Mouse (Mus musculus) frontal cortex, adult 2 months (tissue): ENCODE measurements around the gene Aldh8a1. TPM values are rescaled to one million over a fixed set of nuclear protein-coding genes. Genes with fewer than 3 reads are reported as not detected.

Experiments used
- DNase-seq, 2 experiments: peaks; one replicate each; pipeline ENCODE4 v3.0.0; 2022; ENCODE audit warnings: low spot score in 1 of 2; ENCODE audit errors: extremely low spot score in 1 of 2
- polyA plus RNA-seq: library from polyadenylated mRNA; depleted of rRNA; stranded (reverse); fragments of >200 nt; gene quantifications from 2 replicates; pipeline ENCODE4 v1.2.3, GENCODE M21; 2012

Gene Aldh8a1
- polyA plus RNA-seq, 1 experiment = 0.22 TPM

GRCm38 (mm10) chr10:21366471-21366870 lies 10.6 kb upstream of the Aldh8a1 start:
- no peak for DNase-seq

- no peak for DNase-seq
Measured at GRCm38 (mm10) chr10:21367481-21367880, 9.6 kb upstream of the Aldh8a1 start.

GRCm38 (mm10) chr10:21369586-21369985 lies 7.5 kb upstream of the Aldh8a1 start:
- DNase-seq = no peak

GRCm38 (mm10) chr10:21372271-21372670 lies 4.8 kb upstream of the Aldh8a1 start:
- DNase-seq = no peak

GRCm38 (mm10) chr10:21378196-21378944 lies 1.3 kb downstream of the Aldh8a1 start:
- peak in 1 of 2 experiments; percentile 60 for DNase-seq

- peak; percentile 37 to 91 for DNase-seq
Measured at GRCm38 (mm10) chr10:21382914-21383313, 5.8 kb downstream of the Aldh8a1 start.

- no peak for DNase-seq
Measured at GRCm38 (mm10) chr10:21385111-21385663, 8.1 kb downstream of the Aldh8a1 start.

GRCm38 (mm10) chr10:21389075-21389474 lies 12.0 kb downstream of the Aldh8a1 start:
- DNase-seq = no peak

GRCm38 (mm10) chr10:21390440-21390839 lies 13.3 kb downstream of the Aldh8a1 start:
- DNase-seq = no peak

GRCm38 (mm10) chr10:21391286-21391685 lies 14.2 kb downstream of the Aldh8a1 start:
- DNase-seq = no peak

GRCm38 (mm10) chr10:21393390-21393789 lies 16.3 kb downstream of the Aldh8a1 start:
- DNase-seq = no peak

- DNase-seq = no peak
Measured at GRCm38 (mm10) chr10:21395426-21396139, 18.5 kb downstream of the Aldh8a1 start.

- DNase-seq = peak in 1 of 2 experiments; percentile 37
Measured at GRCm38 (mm10) chr10:21398873-21399425, 21.9 kb downstream of the Aldh8a1 start.

GRCm38 (mm10) chr10:21399622-21400021 lies 22.5 kb downstream of the Aldh8a1 start:
- no peak for DNase-seq

- no peak for DNase-seq
Measured at GRCm38 (mm10) chr10:21400031-21400430, 22.9 kb downstream of the Aldh8a1 start.

GRCm38 (mm10) chr10:21400453-21400852 lies 23.4 kb downstream of the Aldh8a1 start:
- DNase-seq = no peak

GRCm38 (mm10) chr10:21401259-21401658 lies 24.2 kb downstream of the Aldh8a1 start:
- no peak for DNase-seq

GRCm38 (mm10) chr10:21404822-21405221 lies 27.7 kb downstream of the Aldh8a1 start:
- no peak for DNase-seq

GRCm38 (mm10) chr10:21405707-21406534 lies 28.8 kb downstream of the Aldh8a1 start:
- no peak for DNase-seq

- no peak for DNase-seq
Measured at GRCm38 (mm10) chr10:21410711-21411110, 33.6 kb downstream of the Aldh8a1 start.
